Mouse (Mus musculus) adrenal gland, adult 2 months (tissue): ENCODE measurements at regions not wholly inside any gene's neighbourhood (a gene's known extent, or its start where the extent isn't known, plus 50 kb on each side); places are given as distances from the start of the nearest gene placed in this dataset.

Source experiments
- DNase-seq: peaks from one replicate; pipeline ENCODE4 v3.0.0; 2021

- DNase-seq, result no peak
Measured at GRCm38 (mm10) chr14:24770015-24770977, 283.4 kb downstream of the Rps24 start.

- no peak for DNase-seq
Measured at GRCm38 (mm10) chr14:24771663-24772062, 284.7 kb downstream of the Rps24 start.

DNA sequence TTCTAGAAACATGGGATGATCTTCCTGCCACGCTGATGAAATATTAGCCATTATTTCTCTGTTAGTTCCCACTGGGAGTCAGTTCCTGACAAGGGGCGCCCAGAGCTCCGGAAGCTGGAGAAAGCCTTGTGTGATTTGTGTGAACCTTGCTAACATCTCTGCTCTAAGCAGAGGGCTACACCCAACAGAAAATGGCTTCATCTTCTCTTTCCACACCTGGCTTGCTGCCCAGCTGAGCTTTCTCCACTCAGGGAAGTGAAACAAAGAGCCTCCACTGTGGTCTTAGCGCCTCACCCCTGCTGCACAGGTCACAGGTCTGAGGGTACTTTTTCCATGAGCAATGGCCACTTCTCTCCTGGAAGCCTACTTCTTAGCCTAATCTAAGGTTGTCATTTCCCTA is 285.2 kb downstream of the Rps24 start:
- peak; percentile 25 for DNase-seq

DNA sequence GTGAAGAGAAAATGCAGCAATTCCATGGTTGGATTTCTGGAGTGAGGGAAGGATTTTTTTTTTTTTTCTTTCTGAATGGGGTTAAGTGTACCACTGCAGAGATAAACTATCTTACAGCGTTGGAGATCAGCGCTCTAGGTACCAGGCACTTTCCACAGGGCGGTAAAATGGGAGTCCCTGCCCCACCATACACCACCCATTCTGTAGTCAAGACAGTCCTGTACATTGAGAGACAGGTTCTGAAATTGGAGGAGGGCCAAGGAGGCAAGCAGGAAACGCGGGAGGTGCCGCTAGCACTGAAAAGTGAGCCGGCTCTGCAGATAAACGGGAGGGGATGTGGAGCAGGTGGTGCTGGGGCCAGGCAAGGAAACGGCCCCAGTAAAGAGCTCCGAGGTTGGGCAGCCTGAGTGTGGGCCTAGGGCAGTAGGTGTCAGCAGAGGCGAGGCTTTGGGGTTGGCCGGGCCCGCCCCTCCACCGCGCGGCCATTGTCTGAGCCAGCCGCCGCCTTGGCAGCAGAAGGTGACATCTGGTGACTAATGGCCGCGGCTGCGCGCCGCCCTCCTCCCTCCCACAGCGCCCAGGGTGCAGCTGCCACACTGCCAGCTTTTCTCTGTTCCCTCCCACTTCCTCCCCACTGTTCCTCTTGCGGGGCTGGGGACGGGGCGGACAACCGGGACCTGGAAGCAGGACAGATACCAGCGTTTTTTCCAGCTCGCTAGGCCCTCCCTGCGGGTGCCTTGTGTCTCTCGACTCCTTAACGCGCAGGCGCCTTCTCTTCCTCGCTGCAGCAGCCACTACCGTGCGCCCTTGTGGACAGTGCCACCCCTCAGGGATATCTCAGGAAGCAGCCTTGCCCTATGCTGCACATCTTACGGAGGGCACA is 292.1 kb downstream of the Rps24 start:
- DNase-seq, result peak; percentile 95

GRCm38 (mm10) chr14:24781674-24782073 is 294.7 kb downstream of the Rps24 start:
- no peak for DNase-seq

DNA sequence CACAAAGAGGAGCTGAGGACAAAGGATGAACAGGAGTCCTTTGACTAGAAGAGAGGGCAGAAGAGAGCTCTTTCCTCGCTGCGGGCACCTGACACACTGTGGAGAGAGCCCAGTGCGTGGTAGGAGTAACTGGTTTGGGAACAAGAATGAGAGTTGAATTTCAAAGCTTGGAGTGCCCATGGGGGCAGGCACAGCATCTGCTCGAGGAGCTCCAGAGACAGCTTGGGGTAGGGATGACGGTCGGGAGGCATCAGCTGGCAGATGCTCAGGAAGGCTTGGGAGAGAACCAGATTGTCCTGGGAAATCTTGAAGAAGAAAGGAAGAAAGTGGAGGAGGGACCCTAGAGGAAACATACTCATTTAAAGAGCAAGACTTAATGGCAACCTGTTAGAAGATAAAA is 297.0 kb downstream of the Rps24 start:
- DNase-seq, result no peak

DNA sequence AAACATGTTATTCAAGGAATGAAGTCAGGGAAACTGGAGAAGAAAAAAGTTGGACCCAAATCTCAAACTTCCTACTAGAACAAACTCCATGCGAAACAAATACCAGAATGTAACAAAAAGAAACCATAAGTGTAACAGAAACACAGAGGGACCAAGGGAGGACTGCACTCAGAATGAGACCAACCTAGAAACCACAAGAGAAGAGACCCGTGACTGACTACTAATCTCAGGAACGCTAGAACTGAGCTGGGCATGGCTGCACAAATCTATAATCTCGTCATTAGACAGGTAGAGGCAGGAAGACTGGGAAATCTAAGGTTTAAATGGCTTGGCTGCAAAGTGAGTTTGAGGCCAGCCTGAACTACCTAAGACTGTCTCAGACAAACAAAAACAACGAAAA is 298.5 kb downstream of the Rps24 start:
- no peak for DNase-seq

DNA sequence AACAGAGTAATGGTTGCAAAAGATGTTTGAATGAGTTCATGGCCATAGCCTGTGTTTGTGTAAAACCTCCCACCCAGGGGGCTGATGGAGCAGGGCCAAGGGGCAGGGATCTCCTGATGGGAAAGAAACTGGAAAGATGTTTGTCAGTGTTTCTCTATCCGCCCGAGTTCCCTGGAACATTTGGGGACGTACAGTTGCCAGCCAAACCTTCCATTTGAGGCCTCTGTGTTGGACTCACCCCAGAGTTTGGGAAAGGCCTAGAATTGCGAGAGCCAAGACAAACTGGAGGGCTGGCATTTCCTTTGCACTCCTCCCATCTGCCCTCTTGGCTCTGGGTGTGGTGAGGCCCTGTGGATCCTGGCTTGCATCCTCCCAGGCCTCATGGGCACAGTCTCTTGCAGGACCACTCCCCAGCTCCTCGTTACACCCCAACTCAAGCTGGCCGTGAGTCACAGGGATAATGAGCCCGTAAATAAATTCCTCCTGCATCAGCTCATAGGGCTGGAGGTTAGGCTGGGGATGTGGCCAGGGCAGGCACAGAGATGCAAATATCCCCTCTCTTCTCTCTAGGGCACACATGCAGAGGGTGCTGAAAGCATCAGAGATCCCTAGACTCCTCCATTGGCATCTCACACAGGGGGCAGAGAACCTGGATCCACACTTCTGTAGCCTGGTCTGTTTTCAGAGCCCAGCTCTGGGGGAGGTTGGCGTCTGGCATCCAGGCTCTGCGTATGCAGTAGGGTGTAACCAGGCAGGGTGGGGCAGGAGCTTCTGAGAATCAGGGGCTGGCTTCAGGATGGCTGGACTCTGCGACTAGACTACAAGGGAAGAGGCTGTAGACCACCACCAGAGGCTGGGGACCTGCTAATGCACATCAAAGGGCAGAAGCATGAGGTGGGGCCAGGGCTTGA is 306.7 kb downstream of the Rps24 start:
- DNase-seq, result peak; percentile 30

DNA sequence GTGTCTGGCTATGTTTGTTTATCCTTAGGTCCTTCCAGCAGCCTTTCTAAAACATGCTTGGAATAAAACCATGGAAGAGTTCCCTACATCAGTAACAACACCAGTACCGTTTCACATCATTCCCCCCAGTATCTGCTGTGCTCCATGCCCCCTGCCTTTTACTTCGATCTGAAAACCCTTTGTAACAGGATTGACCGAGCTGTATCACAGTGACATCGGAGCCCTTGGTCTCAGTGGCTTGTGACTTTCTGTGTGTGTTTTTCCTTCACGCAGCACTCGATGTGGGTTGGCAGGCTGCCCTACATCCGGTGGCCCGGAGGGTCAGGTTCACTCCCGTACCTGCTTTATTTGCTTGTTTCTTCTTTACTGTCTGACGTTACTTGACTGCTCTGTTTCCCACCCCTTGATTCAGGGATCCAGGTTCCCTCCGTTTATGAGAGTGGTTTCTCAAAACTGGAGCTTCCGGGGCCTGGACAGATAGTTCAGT is 307.5 kb downstream of the Rps24 start:
- no peak for DNase-seq

GRCm38 (mm10) chr14:24797494-24797893 is 310.6 kb downstream of the Rps24 start:
- DNase-seq, result no peak

- no peak for DNase-seq
Measured at GRCm38 (mm10) chr14:24798066-24798465, 311.1 kb downstream of the Rps24 start.

DNA sequence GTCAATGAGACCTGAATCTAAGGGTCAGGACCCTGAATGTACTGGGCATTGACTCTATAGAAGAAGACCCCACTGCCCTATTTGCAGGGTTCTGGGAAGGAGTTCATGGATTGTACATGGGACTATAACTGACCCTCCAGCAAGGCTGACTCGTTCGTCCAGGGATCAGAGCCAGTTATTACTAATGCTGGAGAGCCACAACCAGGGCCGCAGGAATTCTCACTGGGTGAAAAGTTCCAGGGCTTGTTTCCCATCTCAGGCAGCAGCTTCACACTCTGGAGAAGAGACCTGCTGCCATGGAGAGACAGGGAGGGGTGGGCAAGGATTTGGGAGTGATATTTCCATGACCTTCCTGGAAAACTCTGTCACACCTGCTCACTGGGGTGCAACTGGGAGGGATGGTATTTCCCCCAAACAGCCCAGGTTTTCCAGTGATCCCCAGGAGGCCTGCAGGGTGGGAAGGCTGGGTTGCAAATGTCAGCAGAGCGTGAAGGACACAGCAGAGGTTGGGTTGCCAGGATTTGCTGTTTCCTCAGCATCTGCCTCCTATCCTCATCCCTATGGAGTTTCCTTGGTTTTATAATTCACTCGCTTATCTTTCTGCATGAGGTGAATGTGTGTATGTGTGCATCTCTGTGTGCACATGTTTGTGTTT is 316.2 kb downstream of the Rps24 start:
- DNase-seq, result no peak

DNA sequence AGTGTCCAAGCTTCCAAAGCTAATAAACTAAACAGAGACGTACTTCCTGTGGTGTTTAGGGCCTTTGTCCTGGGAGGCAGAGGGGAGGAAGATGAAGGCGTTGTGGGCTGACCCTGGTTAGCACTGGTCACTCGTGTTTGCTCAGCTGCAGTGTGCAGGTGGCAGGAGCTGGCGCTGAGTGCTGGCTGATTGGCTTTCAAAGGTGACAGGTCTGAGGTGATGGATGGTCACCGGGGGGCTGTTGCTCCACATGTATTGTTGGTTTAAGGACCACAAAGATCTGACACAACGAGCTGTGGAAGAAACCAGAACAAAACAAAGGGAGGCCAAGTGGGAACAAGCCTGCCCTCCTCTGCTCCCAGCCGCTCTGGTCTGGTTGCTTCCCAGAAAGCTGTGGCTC is 320.1 kb downstream of the Rps24 start:
- no peak for DNase-seq

- peak; percentile 33 for DNase-seq
Measured at GRCm38 (mm10) chr14:24822876-24823567, 336.1 kb downstream of the Rps24 start.

- DNase-seq, result no peak
Measured at GRCm38 (mm10) chr14:24824351-24824750, 337.4 kb downstream of the Rps24 start.

GRCm38 (mm10) chr14:24825722-24826386 is 338.9 kb downstream of the Rps24 start:
- no peak for DNase-seq

DNA sequence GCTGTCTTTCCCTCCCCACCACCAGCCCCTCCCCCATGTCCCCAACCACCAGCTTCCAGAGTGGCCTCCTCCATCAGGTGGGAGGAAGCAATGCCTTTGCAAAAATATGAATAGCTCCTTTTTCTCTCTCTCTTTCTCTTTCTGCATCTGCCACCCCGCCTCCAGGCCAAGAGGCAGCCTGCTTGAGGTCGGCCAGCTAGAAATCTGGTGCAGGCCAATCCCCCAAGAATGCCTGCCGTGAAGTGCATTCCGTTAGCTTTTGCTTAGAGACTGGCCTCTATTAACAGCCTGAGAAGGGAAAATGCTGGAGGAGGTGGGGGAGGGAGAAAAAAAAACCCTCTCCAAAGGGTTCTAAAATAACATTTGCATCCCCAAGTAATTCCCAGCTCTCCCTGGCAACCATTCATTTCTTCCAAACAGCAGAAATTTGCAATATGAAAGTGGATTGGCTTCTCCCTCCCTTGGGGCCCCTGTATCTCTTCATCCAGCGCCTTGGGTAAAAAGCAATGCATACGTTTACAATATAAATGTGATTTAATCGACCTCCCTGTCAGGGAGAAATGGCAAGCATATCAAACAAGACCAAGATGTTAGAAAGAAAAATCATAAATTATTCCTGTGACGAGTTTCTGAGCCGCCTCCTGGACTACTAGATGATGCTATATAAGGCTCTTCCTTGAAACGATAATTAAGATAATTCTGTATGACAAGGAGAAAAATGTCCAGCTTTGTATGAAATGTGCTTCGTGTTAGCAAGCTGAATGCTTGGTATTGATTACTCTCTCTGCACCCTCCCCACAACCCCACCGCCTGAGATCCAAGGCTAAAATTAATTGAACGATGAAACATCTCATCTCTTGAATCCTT is 339.8 kb downstream of the Rps24 start:
- DNase-seq, result no peak

- no peak for DNase-seq
Measured at GRCm38 (mm10) chr14:24827381-24828031, 340.6 kb downstream of the Rps24 start.
